Mouse (Mus musculus) CD8-positive naive resting alpha-beta T cell, adult 2 months (primary cell): ENCODE results near the gene Vps50.
A peak's percentile ranks its signal among the peaks of the same experiment; 100 is the strongest.
"Not testable (repeated sequence)": the region's sequence is repeated elsewhere in the genome, so short reads cannot be mapped to it uniquely, and the experiment has no call there.

ENCODE experiments used
- DNase-seq, 2 experiments: peaks; one replicate each; pipeline ENCODE4 v3.0.0; 2022; ENCODE audit warnings: low read depth in 2 of 2, low spot score in 2 of 2

Gene Vps50

GRCm38 (mm10) chr6:3498162-3498848, at the start of gene Vps50, which contains the start of gene Hepacam2:
Gene Vps50, plus strand, starts transcription at chr6:3498382.
Gene Hepacam2, minus strand, starts transcription at chr6:3498298.
- DNase-seq = peak; percentile 74 to 83

- no peak for DNase-seq
Measured at GRCm38 (mm10) chr6:3454421-3454820, 43.8 kb upstream of the Vps50 start.

- DNase-seq = no peak
Measured at GRCm38 (mm10) chr6:3455944-3456536, 42.1 kb upstream of the Vps50 start.

- DNase-seq = no peak
Measured at GRCm38 (mm10) chr6:3463026-3463425, 35.2 kb upstream of the Vps50 start.

GRCm38 (mm10) chr6:3463594-3463993, 34.6 kb upstream of the Vps50 start:
- no peak for DNase-seq

- no peak for DNase-seq
Measured at GRCm38 (mm10) chr6:3468627-3469026, 29.6 kb upstream of the Vps50 start.

GRCm38 (mm10) chr6:3470706-3471105, 27.5 kb upstream of the Vps50 start:
- no peak for DNase-seq

- DNase-seq = no peak
Measured at GRCm38 (mm10) chr6:3476299-3476698, 21.9 kb upstream of the Vps50 start.

- no peak for DNase-seq
Measured at GRCm38 (mm10) chr6:3479853-3480252, 18.3 kb upstream of the Vps50 start.

GRCm38 (mm10) chr6:3481705-3482104, 16.5 kb upstream of the Vps50 start:
- DNase-seq = no peak

GRCm38 (mm10) chr6:3485133-3485532, 13.0 kb upstream of the Vps50 start:
- DNase-seq = no peak

GRCm38 (mm10) chr6:3487355-3487754, 10.8 kb upstream of the Vps50 start:
- DNase-seq = no peak

- no peak for DNase-seq
Measured at GRCm38 (mm10) chr6:3494285-3494684, 3.9 kb upstream of the Vps50 start.

GRCm38 (mm10) chr6:3496210-3496609, 2.0 kb upstream of the Vps50 start:
- DNase-seq = peak; percentile 12 to 43

GRCm38 (mm10) chr6:3500286-3500685, 2.1 kb downstream of the Vps50 start:
- no peak for DNase-seq

- DNase-seq = no peak
Measured at GRCm38 (mm10) chr6:3505289-3505688, 7.1 kb downstream of the Vps50 start.

- no peak for DNase-seq
Measured at GRCm38 (mm10) chr6:3507078-3507477, 8.9 kb downstream of the Vps50 start.

GRCm38 (mm10) chr6:3508151-3508550, 10.0 kb downstream of the Vps50 start:
- not testable (repeated sequence) for DNase-seq

GRCm38 (mm10) chr6:3509782-3510181, 11.6 kb downstream of the Vps50 start:
- DNase-seq = no peak

- DNase-seq = no peak
Measured at GRCm38 (mm10) chr6:3511116-3511515, 12.9 kb downstream of the Vps50 start.

- no peak for DNase-seq
Measured at GRCm38 (mm10) chr6:3511612-3512011, 13.4 kb downstream of the Vps50 start.

- DNase-seq = no peak
Measured at GRCm38 (mm10) chr6:3512611-3513010, 14.4 kb downstream of the Vps50 start.

GRCm38 (mm10) chr6:3528198-3528597, 30.0 kb downstream of the Vps50 start:
- DNase-seq = no peak
